Mouse (Mus musculus) midbrain, embryonic 14.5 days (tissue): ENCODE results near the gene Grb10. TPM values are rescaled to one million over a fixed set of nuclear protein-coding genes. Genes with fewer than 3 reads are reported as not detected.

Experiments
- ATAC-seq: fragments of 200-750 bp; cut with Nextera tagmentation; 2 replicates; pipeline ENCODE4 v1.8.0; 2017; ENCODE audit warnings: moderate number of reproducible peaks, moderate library complexity; ENCODE audit not compliant: low FRiP score, low TSS enrichment
- DNase-seq: peaks from one replicate; pipeline ENCODE4 v3.0.0-alpha.2; 2015
- H3K27ac ChIP-seq: fragments of 300-500 bp; sonication (generic); replicated peaks from 2 replicates; pipeline ENCODE4 v1.5.1; 2014; ENCODE audit warnings: mild to moderate bottlenecking, low read depth, low read length, moderate library complexity
- H3K27me3 ChIP-seq: fragments of 300-500 bp; sonication (generic); 2 replicates; pipeline ENCODE4 v1.6.1; 2014; ENCODE audit warnings: low read length, control low read depth, mixed read lengths; ENCODE audit not compliant: control insufficient read depth, insufficient read depth
- H3K36me3 ChIP-seq: fragments of 300-500 bp; sonication (generic); 2 replicates; pipeline ENCODE4 v1.6.1; 2014; ENCODE audit warnings: low read length, control low read depth; ENCODE audit not compliant: control insufficient read depth, insufficient read depth
- H3K4me1 ChIP-seq: fragments of 300-500 bp; sonication (generic); 2 replicates; pipeline ENCODE4 v1.6.1; 2014; ENCODE audit warnings: mild to moderate bottlenecking, antibody characterized with exemption, low read length, control low read depth; ENCODE audit not compliant: control insufficient read depth, insufficient read depth
- H3K4me2 ChIP-seq: fragments of 300-500 bp; sonication (generic); 2 replicates; pipeline ENCODE4 v1.6.1; 2014; ENCODE audit warnings: mild to moderate bottlenecking, low read length, moderate library complexity
- H3K4me3 ChIP-seq: fragments of 300-500 bp; sonication (generic); replicated peaks from 2 replicates; pipeline ENCODE4 v1.5.1; 2014; ENCODE audit warnings: low read depth, low read length
- H3K9ac ChIP-seq: fragments of 300-500 bp; sonication (generic); replicated peaks from 2 replicates; pipeline ENCODE4 v1.6.1; 2014; ENCODE audit warnings: mild to moderate bottlenecking, low read length, moderate library complexity
- H3K9me3 ChIP-seq: fragments of 300-500 bp; sonication (generic); 2 replicates; pipeline ENCODE4 v1.6.1; 2016; ENCODE audit warnings: low read length, control low read depth, mixed read lengths; ENCODE audit not compliant: control insufficient read depth
- WGBS: fragments of 180-500 bp; shearing (Covaris S2); extraction: QIAGEN DNeasy Blood & Tissue Kit; methylation state at CpG from one replicate; pipeline ENCODE4 v1.1.7; 2014; 5-methylcytosine and 5-hydroxymethylcytosine counted together
- polyA plus RNA-seq: library from polyadenylated mRNA; unstranded; fragments of >200 nt; fragmentation: Nextera tagmentation; extraction: Ambion mirVana; gene quantifications from 2 replicates; pipeline ENCODE4 v1.2.1, GENCODE M21; 2014

Grb10 gene
- polyA plus RNA-seq, 1 experiment from 2014 or later = 45.1 TPM

DNA sequence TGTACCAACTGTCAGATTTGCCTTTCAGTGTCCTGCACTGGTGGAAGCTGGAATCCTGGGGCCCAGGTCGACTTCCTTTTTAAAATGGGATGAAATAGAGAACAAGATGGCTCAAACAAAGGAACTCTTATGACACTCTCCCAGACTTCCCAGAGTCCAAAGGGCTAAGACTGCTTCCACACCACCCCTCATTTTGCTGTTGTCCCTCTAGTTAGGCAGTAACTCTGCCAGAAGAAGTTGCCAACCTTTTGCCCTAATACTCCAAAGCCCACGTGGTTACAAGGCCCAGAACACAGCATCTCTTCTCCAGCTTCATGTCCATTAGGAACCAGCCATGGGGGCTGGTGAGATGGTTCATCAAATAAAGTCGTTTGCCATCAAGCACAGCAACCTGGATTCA lies 15.4 kb downstream of the Grb10 start:
- H3K9me3 ChIP-seq = peaks cover 20% of the 10 kb centered on the region
- H3K27ac ChIP-seq = no peak overlapping the region
- no peak overlapping the region for H3K9ac ChIP-seq
- no peaks in the 10 kb centered on the region for H3K36me3 ChIP-seq
- H3K4me2 ChIP-seq = no peak overlapping the region
- peaks cover 71% of the 10 kb centered on the region for H3K27me3 ChIP-seq
- no peak for ATAC-seq
- no peak for DNase-seq
- WGBS = 64% methylated on average over 3 of the region's 3 CpGs
- no peak overlapping the region for H3K4me3 ChIP-seq
- H3K4me1 ChIP-seq = no peaks in the 10 kb centered on the region

DNA sequence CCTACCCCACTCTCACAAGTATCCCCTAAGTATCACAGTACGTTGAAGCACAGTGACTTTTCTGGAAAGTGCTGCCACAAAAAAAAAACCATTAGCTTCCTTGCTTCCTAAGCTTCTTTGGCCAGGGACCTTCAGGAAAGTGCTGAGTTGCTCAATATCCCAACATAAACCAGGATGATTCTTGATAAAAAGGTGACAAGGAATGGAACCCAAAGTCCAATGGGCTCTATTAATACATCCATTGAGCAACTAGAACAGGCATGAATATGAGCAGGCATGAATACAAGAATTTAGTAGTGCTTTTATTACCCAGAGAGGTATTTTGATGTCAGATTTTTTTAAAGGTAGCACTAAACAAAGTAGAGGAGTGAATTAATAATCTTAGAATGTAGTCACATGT lies 18.8 kb downstream of the Grb10 start:
- Histone ChIP-seq H3K4me3 (no peak overlapping the region), H3K27ac (no peak overlapping the region), H3K4me2 (no peak overlapping the region), H3K4me1 (no peaks in the 10 kb centered on the region), H3K9ac (no peak overlapping the region), H3K27me3 (peaks cover 54% of the 10 kb centered on the region), H3K36me3 (no peaks in the 10 kb centered on the region), H3K9me3 (peaks cover 3% of the 10 kb centered on the region; the same call in 1 of the 2 replicates)
- ATAC-seq (no peak), DNase-seq (no peak)
- 89% methylated on average over 1 of the region's 1 CpGs for WGBS

DNA sequence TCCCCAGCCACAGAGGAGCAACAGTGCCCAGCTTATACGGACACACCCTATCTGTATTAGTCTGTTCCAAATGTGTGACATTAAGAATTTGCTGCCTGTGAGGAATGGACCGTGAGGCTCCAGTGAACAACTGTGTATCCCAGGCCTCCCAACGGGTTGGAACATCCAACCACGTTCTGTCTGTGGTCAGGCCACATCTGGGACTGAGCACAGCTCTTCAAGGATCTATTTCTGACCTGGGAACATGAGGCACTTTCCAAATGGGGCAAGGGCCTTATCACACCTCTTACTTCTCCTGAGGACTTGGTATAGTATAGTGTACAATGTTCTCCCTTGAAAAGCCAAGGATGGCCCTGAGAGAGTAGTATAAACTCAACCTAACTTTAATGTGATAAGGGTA lies 19.9 kb downstream of the Grb10 start:
- DNase-seq = no peak
- no peak overlapping the region for H3K4me3 ChIP-seq
- 0 out of 2 replicates have a peak, but pooled peaks cover 2% of the 10 kb centered on the region for H3K36me3 ChIP-seq
- no peak overlapping the region for H3K9ac ChIP-seq
- H3K9me3 ChIP-seq = peaks cover 8% of the 10 kb centered on the region; the same call in 1 of the 2 replicates
- no peaks in the 10 kb centered on the region for H3K4me1 ChIP-seq
- H3K27me3 ChIP-seq = peaks cover 48% of the 10 kb centered on the region
- WGBS = 91% methylated on average over 4 of the region's 4 CpGs
- H3K4me2 ChIP-seq = no peak overlapping the region
- H3K27ac ChIP-seq = no peak overlapping the region
- ATAC-seq = no peak

DNA sequence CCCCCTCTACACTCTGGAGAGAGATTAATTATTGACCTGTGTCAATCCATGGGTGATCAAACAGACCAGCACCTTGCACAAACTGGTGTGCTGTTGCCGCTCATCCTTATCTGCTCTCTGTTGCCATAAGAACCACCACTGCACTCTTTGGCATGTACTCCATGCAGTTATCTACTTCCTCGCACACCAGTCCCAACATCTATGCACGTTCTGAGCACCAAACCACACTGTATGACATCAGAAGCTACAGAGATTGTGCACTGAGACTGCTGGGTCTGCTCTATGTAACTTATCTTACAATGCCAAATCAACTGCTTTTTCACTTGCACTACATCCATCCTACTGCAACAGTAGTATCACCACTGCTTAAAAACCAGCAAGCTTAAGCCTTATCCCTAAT lies 28.4 kb downstream of the Grb10 start:
- 82% methylated on average over 3 of the region's 3 CpGs for WGBS

DNA sequence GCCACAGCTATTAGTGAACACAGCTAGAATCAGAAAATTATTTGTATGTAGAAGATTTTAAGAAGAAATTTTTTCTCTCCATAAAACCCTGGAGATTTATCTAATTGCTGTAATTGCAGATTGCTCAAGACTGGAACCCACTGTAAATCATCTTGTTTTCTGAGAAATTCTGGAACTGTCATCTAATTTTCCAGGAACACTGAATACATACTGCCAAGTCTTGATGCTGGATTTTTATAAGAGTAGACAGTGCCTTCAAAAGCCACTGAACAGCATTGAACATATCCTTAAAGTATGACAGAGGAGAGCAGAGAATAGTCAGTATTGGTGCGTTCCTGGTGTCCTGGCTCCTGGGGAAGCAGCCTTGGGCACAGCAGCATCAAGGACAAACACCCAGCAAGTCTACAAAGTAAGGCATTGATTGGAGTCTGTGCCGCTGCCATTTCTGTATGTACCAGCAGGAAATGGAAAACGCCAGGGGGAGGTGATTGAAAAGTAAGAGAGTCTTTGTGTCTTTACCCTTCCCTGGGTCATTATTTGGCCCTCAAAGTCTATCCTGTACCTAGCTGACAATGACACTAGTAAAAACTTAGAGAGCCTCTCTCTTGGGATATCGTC lies 38.1 kb downstream of the Grb10 start:
- no peak for ATAC-seq
- no peak overlapping the region for H3K4me2 ChIP-seq
- H3K4me3 ChIP-seq = no peak overlapping the region
- no peaks in the 10 kb centered on the region for H3K36me3 ChIP-seq
- WGBS = 89% methylated on average over 4 of the region's 4 CpGs
- H3K4me1 ChIP-seq = no peaks in the 10 kb centered on the region
- H3K27ac ChIP-seq = no peak overlapping the region
- no peaks in the 10 kb centered on the region for H3K9me3 ChIP-seq
- H3K27me3 ChIP-seq = no peaks in the 10 kb centered on the region
- DNase-seq = no peak
- H3K9ac ChIP-seq = no peak overlapping the region

More for the DNA sequence above, 28.4 kb downstream of the Grb10 start:
- H3K36me3 ChIP-seq = 0 out of 2 replicates have a peak, but pooled peaks cover 2% of the 10 kb centered on the region
- no peak overlapping the region for H3K27ac ChIP-seq
- no peaks in the 10 kb centered on the region for H3K4me1 ChIP-seq
- no peaks in the 10 kb centered on the region for H3K27me3 ChIP-seq
- DNase-seq (no peak), ATAC-seq (no peak)
- H3K4me3 ChIP-seq = no peak overlapping the region
- H3K9me3 ChIP-seq = peaks cover 11% of the 10 kb centered on the region; the same call in 1 of the 2 replicates
- no peak overlapping the region for H3K9ac ChIP-seq
- no peak overlapping the region for H3K4me2 ChIP-seq

DNA sequence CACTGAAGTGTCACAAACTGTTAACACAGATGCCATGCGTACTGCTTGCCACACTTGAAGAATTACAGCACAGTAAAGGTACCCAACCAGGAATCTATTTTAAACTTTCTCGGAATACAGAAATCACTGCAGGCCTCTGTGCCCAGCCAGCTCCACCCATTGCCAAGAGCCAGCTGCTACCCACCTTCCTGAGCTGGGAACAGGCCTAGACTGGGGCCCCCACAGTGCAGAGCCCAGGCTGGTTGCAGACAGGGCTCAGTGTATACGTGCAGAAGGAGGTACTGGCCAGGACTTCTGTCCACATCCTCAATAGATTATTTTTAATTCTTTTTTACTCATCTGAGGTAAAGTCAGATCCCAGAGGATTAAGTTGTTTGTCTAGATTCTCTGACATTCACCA lies 39.6 kb downstream of the Grb10 start:
- H3K9ac ChIP-seq = no peak overlapping the region
- H3K36me3 ChIP-seq = no peaks in the 10 kb centered on the region
- WGBS = 85% methylated on average over 3 of the region's 3 CpGs
- DNase-seq (no peak), ATAC-seq (no peak)
- H3K27me3 ChIP-seq = no peaks in the 10 kb centered on the region
- no peak overlapping the region for H3K4me3 ChIP-seq
- H3K27ac ChIP-seq = no peak overlapping the region
- no peak overlapping the region for H3K4me2 ChIP-seq
- H3K4me1 ChIP-seq = no peaks in the 10 kb centered on the region
- H3K9me3 ChIP-seq = no peaks in the 10 kb centered on the region

DNA sequence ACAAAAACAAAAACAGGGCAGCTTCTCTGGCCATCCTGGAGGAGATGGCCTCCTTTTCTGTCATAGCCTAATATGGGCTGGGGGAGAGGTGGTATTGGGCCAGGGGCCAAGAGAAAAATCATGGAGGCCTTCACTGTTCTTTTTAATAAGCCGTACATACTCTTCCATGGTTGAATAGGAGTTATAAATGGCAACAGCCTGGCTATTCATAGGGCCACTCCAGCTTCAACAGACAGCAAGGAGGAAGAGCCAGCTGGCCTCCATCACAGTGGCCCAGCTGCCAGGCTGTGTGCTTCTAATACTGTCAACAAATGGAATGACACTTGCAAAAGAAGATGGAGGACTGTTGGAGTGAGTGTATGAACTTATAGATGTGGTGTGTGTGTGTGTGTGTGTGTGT lies 41.4 kb downstream of the Grb10 start:
- Histone ChIP-seq H3K27ac (no peak overlapping the region), H3K36me3 (no peaks in the 10 kb centered on the region), H3K4me2 (no peak overlapping the region), H3K4me3 (no peak overlapping the region), H3K9me3 (no peaks in the 10 kb centered on the region), H3K4me1 (no peaks in the 10 kb centered on the region), H3K27me3 (no peaks in the 10 kb centered on the region), H3K9ac (no peak overlapping the region)
- 63% methylated on average over 1 of the region's 1 CpGs for WGBS
- DNase-seq = no peak
- no peak for ATAC-seq

DNA sequence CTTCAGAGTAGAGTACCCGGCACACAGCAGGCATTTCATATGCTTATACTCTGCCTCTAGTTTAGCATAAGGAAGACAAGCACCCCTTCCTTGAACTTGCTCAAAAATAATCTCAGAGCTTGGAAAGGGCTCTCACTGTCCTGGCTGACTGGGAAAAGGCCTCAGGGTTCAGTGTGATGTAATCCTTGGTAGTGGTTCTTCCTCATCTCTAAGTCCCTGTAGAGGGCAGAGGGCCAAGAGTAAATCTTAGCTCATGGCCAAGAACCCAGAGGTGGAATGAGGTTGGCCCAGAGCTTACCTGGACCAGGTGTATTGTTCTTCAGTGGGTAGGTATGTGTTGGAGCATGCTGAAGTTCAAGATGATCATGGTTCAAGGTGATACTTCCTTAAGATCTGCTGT lies 43.1 kb downstream of the Grb10 start:
- H3K27me3 ChIP-seq = no peaks in the 10 kb centered on the region
- H3K4me3 ChIP-seq = no peak overlapping the region
- H3K4me2 ChIP-seq = no peak overlapping the region
- 0 out of 2 replicates have a peak, but pooled peaks have one; percentile 11 for ATAC-seq
- H3K9ac ChIP-seq = no peak overlapping the region
- WGBS = 87% methylated on average over 1 of the region's 1 CpGs
- DNase-seq = no peak
- no peaks in the 10 kb centered on the region for H3K36me3 ChIP-seq
- H3K4me1 ChIP-seq = no peaks in the 10 kb centered on the region
- no peak overlapping the region for H3K27ac ChIP-seq
- H3K9me3 ChIP-seq = no peaks in the 10 kb centered on the region

DNA sequence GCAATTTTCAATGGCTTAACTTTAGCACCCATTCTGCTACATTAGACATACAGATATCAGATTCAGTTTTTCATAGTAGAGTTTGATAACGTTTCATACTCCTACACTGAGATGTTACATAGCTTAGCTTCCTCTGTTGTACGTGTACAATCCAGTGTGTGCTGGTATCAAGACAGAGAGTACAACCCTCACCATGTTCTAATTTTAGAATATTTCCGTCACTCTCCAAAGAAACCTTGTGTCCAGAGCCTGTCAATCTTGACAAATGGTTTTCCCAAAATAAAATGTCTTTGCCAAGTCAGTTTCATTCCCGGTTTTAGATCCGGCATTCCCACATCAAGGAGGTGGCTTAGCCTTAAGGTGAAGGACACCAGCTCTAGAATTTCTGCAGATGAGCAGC lies 44.7 kb downstream of the Grb10 start:
- no peak overlapping the region for H3K4me2 ChIP-seq
- DNase-seq (no peak), ATAC-seq (no peak)
- no peaks in the 10 kb centered on the region for H3K36me3 ChIP-seq
- no peak overlapping the region for H3K27ac ChIP-seq
- 89% methylated on average over 5 of the region's 5 CpGs for WGBS
- no peak overlapping the region for H3K4me3 ChIP-seq
- no peak overlapping the region for H3K9ac ChIP-seq
- H3K4me1 ChIP-seq = no peaks in the 10 kb centered on the region
- no peaks in the 10 kb centered on the region for H3K27me3 ChIP-seq
- no peaks in the 10 kb centered on the region for H3K9me3 ChIP-seq
